Mouse (Mus musculus) bone marrow, adult 2 months (tissue): ENCODE measurements around the gene Gm10801. TPM values are rescaled to one million over a fixed set of nuclear protein-coding genes. Genes with fewer than 3 reads are reported as not detected.
"Not testable (repeated sequence)": the region's sequence is repeated elsewhere in the genome, so short reads cannot be mapped to it uniquely, and the experiment has no call there.

Experiments
- H3K27ac ChIP-seq: fragments of 200-500 bp; 2 replicates; pipeline ENCODE4 v1.5.1; 2012; ENCODE audit warnings: low read depth, mild to moderate bottlenecking, control low read depth, inconsistent platforms, low read length; ENCODE audit not compliant: control insufficient read depth, poor library complexity, insufficient read depth
- H3K4me1 ChIP-seq: fragments of 200-500 bp; 2 replicates; pipeline ENCODE4 v1.6.1; 2011; ENCODE audit warnings: low read length; ENCODE audit not compliant: control insufficient read depth, insufficient read depth
- H3K4me3 ChIP-seq: fragments of 200-500 bp; replicated peaks from 2 replicates; pipeline ENCODE3; 2011; ENCODE audit warnings: mild to moderate bottlenecking, low read depth, low read length, control low read depth; ENCODE audit not compliant: control insufficient read depth
- CTCF ChIP-seq: fragments of 200-500 bp; IDR thresholded peaks from 2 replicates; pipeline ENCODE4 v1.5.1; 2011; ENCODE audit warnings: low read length, control low read depth; ENCODE audit not compliant: control insufficient read depth, insufficient read depth
- POLR2A ChIP-seq: fragments of 200-500 bp; IDR thresholded peaks from 2 replicates; pipeline ENCODE4 v1.6.1; 2011; ENCODE audit warnings: low read depth, mild to moderate bottlenecking, control low read depth, low read length, borderline replicate concordance; ENCODE audit not compliant: control insufficient read depth
- WGBS: fragments of 180-500 bp; shearing (Covaris S2); methylation state at CpG from one replicate; pipeline ENCODE4 v1.1.7; 2018; 5-methylcytosine and 5-hydroxymethylcytosine counted together
- polyA plus RNA-seq: library from polyadenylated mRNA; stranded (reverse); fragments of >200 nt; gene quantifications from 2 replicates; pipeline ENCODE4 v1.2.4, GENCODE M21; 2011; ENCODE audit warnings: low replicate concordance; ENCODE audit not compliant: missing spikeins, insufficient read depth, insufficient read length

Gm10801 gene
- polyA plus RNA-seq = 203 and 585 TPM in 2 replicates

- not testable (repeated sequence) for H3K4me3 ChIP-seq, H3K4me1 ChIP-seq, H3K27ac ChIP-seq
- 69% methylated on average over 4 of the region's 5 CpGs for WGBS
These were observed at the start of gene Gm10801 for GRCm38 (mm10) chr2:98661937-98662336. Gene Gm10801 (plus strand): TSS chr2:98662237.

- 82% methylated on average over 4 of the region's 4 CpGs for WGBS
- not testable (repeated sequence) for H3K4me3 ChIP-seq, H3K4me1 ChIP-seq, H3K27ac ChIP-seq
These were observed 5.2 kb downstream of the Gm10801 start, which contains the start of gene Gm10800 for GRCm38 (mm10) chr2:98667201-98667600. Gene Gm10800 (minus strand): TSS chr2:98667301.

GRCm38 (mm10) chr2:98697533-98697932 lies 35.5 kb downstream of the Gm10801 start:
- no peak for TF ChIP-seq POLR2A
- TF ChIP-seq CTCF = no peak
- WGBS = 93% methylated on average over 1 of the region's 1 CpGs
- no peaks in the 10 kb centered on the region for H3K4me1 ChIP-seq

More at GRCm38 (mm10) chr2:98697533-98697932, 35.5 kb downstream of the Gm10801 start:
- no peak overlapping the region for H3K4me3 ChIP-seq
- no peak overlapping the region for H3K27ac ChIP-seq

Other genes with a start within 250 kb of the Gm10801 start
- gene Gm10800, start 5.1 kb downstream of the Gm10801 start, polyA plus RNA-seq = 756 and 1,906 TPM in 2 replicates